Mouse (Mus musculus): Measurements from ENCODE around the gene Adad1. TPM values are rescaled to one million over a fixed set of nuclear protein-coding genes. Genes with fewer than 3 reads are reported as not detected.

Adad1 gene
- not detected in 2 replicates for polyA plus RNA-seq (2015; fragmentation: Nextera tagmentation; extraction: Ambion mirVana)

GRCm38 (mm10) chr3:37063406-37063805 lies at the start of gene Adad1:
Adad1 (plus strand) TSS chr3:37063527.

GRCm38 (mm10) chr3:37125655-37126054 lies 62.3 kb downstream of the Adad1 start, which contains the start of gene Il2:
Il2 (minus strand) TSS chr3:37125959.

Other genes starting within 250 kb of the Adad1 start
- 20.9 and 23.9 TPM in 2 replicates for gene 4932438A13Rik, start 200.4 kb upstream of the Adad1 start, polyA plus RNA-seq (2015; fragmentation: Nextera tagmentation; extraction: Ambion mirVana)
- 0.39 and 0.46 TPM in 2 replicates for gene Il2, start 62.4 kb downstream of the Adad1 start, polyA plus RNA-seq (2015; fragmentation: Nextera tagmentation; extraction: Ambion mirVana)
- gene Il21, start 169.1 kb downstream of the Adad1 start, polyA plus RNA-seq (2015; fragmentation: Nextera tagmentation; extraction: Ambion mirVana), result not detected in 2 replicates
- 2.9 TPM in 2 replicates for gene Bbs12, start 249.0 kb downstream of the Adad1 start, polyA plus RNA-seq (2015; fragmentation: Nextera tagmentation; extraction: Ambion mirVana)
- gene Cetn4, start 249.2 kb downstream of the Adad1 start, polyA plus RNA-seq (2015; fragmentation: Nextera tagmentation; extraction: Ambion mirVana), result 1.9 TPM in 2 replicates

Data from urinary bladder, postnatal 0 days (tissue).